Mouse (Mus musculus) heart, embryonic 16.5 days (tissue): ENCODE data around the gene Ubxn2a. TPM values are rescaled to one million over a fixed set of nuclear protein-coding genes. Genes with fewer than 3 reads are reported as not detected.

Source experiments
- ATAC-seq: fragments of 200-750 bp; cut with Nextera tagmentation; replicated peaks from 2 replicates; pipeline ENCODE4 v1.8.0; 2017; ENCODE audit warnings: moderate number of reproducible peaks; ENCODE audit not compliant: insufficient read depth, low FRiP score; ENCODE audit errors: extremely low read depth
- H3K27ac ChIP-seq: fragments of 300-500 bp; sonication (generic); 2 replicates; pipeline ENCODE4 v1.5.1; 2014; ENCODE audit warnings: mild to moderate bottlenecking, low read length, control low read depth, moderate library complexity
- H3K27me3 ChIP-seq: fragments of 300-500 bp; sonication (generic); 2 replicates; pipeline ENCODE4 v1.6.1; 2014; ENCODE audit warnings: low read length, mixed read lengths; ENCODE audit not compliant: control insufficient read depth, insufficient read depth
- H3K36me3 ChIP-seq: fragments of 300-500 bp; sonication (generic); 2 replicates; pipeline ENCODE4 v1.6.1; 2014; ENCODE audit not compliant: control insufficient read depth, insufficient read depth
- H3K4me1 ChIP-seq: fragments of 300-500 bp; sonication (generic); 2 replicates; pipeline ENCODE4 v1.6.1; 2014; ENCODE audit warnings: low read length, mixed read lengths; ENCODE audit not compliant: control insufficient read depth, insufficient read depth
- H3K4me2 ChIP-seq: fragments of 300-500 bp; sonication (generic); 2 replicates; pipeline ENCODE4 v1.6.1; 2014; ENCODE audit warnings: low read depth, mild to moderate bottlenecking, control low read depth, low read length
- H3K4me3 ChIP-seq: fragments of 300-500 bp; sonication (generic); 2 replicates; pipeline ENCODE4 v1.5.1; 2014; ENCODE audit warnings: mild to moderate bottlenecking, control low read depth, low read length
- H3K9ac ChIP-seq: fragments of 300-500 bp; sonication (generic); 2 replicates; pipeline ENCODE4 v1.6.1; 2014; ENCODE audit warnings: low read length, control low read depth
- H3K9me3 ChIP-seq: fragments of 300-500 bp; sonication (generic); replicated peaks from 2 replicates; pipeline ENCODE4 v1.6.1; 2016; ENCODE audit warnings: low read length; ENCODE audit not compliant: control insufficient read depth
- WGBS: fragments of 180-500 bp; shearing (Covaris S2); extraction: QIAGEN DNeasy Blood & Tissue Kit; methylation state at CpG from one replicate; pipeline ENCODE4 v1.1.7; 2014; 5-methylcytosine and 5-hydroxymethylcytosine counted together
- polyA plus RNA-seq: library from polyadenylated mRNA; unstranded; fragments of >200 nt; fragmentation: Nextera tagmentation; extraction: Ambion mirVana; gene quantifications from 2 replicates; pipeline ENCODE4 v1.2.1, GENCODE M21; 2015

Ubxn2a gene
- 31.7 and 32.7 TPM in 2 replicates for polyA plus RNA-seq

DNA sequence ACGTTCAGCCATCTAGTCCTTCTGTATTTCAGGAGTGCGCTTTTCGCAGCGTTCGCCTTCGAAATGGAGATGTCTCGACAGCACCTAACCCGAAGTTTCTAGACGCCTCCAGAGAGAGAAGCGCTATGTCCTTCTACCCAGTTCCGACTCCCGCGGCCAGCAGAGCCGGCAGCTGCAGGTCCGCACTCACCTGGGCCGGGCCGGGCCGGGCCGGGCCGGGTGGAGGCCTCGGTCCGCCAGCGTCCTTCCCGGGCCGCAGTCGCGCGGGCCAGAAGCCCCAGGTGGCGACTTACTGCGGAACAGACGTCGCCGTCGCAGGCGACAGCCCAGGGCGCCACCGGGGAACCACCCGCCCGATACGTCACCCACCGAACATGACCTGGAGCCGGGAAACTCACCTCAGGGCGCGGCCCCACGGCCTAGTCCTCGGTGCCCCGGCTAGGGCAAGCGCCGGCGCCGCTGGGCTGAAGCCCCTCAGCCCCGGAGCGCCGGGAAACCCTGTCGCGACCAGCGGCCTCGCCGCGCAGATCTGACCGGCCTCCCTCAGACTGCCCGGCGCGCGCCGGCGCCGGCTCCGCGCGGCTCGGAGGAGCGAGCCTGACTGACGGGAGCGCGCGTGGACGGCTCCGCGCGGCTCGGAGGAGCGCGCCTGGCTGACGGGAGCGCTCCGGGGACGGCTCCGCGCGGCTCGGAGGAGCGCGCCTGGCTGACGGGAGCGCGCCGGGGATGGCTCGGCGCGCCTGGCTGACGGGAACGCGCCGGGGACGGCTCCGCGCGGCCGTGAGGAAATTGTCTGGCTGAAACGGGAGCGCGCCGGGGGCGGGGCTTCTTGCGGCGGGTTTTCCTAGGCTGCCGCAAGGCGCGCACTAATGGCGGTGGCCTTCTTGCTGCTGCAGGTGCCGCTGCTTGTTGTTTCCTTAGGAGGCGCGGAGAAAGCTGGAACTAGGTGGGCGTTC, at the start of gene Ubxn2a:
Gene Ubxn2a, minus strand, starts transcription at position 755 of the 956 bp plus-strand sequence.
- peak within 1 kb of the TSS; percentile 87 for H3K4me2 ChIP-seq
- no peaks in the 10 kb centered on the region for H3K9me3 ChIP-seq
- H3K4me3 ChIP-seq, result peak within 1 kb of the TSS; percentile 90
- no peaks in the 10 kb centered on the region for H3K27me3 ChIP-seq
- under 1% methylated on average over 123 of the region's 125 CpGs for WGBS
- peak within 1 kb of the TSS; percentile 88 for H3K27ac ChIP-seq
- no peaks in the 10 kb centered on the region for H3K36me3 ChIP-seq
- peak within 1 kb of the TSS; percentile 96 for H3K9ac ChIP-seq
- no peaks in the 10 kb centered on the region for H3K4me1 ChIP-seq
- ATAC-seq, result peak; percentile 95

DNA sequence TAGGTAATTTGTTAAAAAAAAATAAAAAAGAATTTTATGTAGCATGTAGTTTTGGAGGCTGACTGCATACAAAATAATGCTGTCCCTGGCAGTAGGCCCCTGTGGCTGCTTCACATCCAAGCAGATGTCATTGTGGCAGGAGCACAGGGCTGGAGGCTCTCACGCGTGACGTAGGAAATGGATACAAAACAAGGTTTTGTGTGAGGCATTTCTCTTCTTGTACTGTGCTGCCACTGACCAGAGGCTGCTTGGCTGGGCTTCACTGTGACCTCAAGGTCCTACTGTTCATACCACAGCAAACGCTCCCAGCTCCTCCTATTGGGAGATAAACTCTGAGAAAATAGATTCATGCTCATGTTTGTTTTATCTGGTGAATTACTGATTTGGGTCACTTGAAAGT, 45.7 kb upstream of the Ubxn2a start:
- H3K4me2 ChIP-seq, result no peak overlapping the region
- H3K36me3 ChIP-seq, result peaks cover 40% of the 10 kb centered on the region
- H3K27ac ChIP-seq, result no peak overlapping the region
- no peaks in the 10 kb centered on the region for H3K9me3 ChIP-seq
- H3K27me3 ChIP-seq, result no peaks in the 10 kb centered on the region
- no peaks in the 10 kb centered on the region for H3K4me1 ChIP-seq
- no peak for ATAC-seq
- no peak overlapping the region for H3K9ac ChIP-seq
- 73% methylated on average over 4 of the region's 4 CpGs for WGBS
- H3K4me3 ChIP-seq, result no peak overlapping the region

DNA sequence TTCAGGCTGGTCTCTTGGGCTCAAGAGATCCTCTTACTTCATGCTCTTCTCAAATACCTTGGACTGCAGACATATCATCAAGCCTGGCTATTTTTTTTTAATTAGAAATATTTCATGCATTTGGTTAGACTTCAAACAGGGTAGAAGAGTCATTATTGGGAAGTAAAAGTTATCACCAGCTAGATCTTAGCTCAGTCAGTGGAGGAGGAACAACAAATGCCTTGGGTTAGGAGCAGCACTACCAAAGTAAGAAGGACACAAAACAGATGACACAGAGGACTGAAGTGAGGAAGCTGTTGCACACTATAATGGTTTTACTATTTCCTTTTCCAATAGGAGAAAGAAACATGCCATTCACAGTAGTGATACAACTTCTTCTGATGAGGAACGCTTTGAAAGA, 44.8 kb upstream of the Ubxn2a start:
- Histone ChIP-seq H3K27ac (no peak overlapping the region), H3K4me1 (no peaks in the 10 kb centered on the region), H3K4me2 (no peak overlapping the region), H3K27me3 (no peaks in the 10 kb centered on the region), H3K9ac (no peak overlapping the region), H3K4me3 (no peak overlapping the region), H3K36me3 (peaks cover 35% of the 10 kb centered on the region), H3K9me3 (no peaks in the 10 kb centered on the region)
- no peak for ATAC-seq
- WGBS, result 86% methylated on average over 1 of the region's 1 CpGs

DNA sequence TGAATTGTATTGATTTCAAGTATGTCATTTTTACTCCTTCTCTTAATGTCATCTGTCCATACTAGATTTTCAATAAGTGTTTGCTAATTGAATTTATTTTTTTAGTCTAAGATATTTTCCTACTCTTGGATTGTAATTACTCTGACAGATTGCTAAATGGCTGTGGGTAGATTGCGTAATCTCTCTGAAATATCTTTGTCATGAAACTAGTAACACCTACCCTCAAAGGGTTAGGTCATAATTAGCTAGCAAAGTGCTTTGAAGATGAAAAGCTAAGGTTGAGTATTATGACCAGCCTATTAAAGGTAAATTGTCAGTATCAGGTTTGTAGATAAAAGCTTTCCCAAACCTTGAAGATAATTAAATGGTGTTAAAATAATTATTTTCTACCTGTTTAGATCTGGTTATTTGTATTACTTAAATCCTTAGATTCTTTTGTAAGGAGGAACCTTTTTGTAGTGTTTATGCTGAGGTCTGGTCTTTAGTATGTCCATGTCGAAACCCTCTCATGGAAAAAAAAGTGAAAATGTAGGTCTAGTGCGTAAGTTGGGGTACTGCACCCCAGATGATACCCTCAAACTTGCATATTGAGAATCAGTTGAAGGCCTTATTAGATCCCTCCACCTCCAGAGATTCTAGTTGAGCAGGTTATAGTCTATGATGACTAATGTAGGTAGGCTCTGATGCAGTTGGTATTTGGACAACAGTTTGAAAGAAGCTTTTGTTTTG, 23.5 kb upstream of the Ubxn2a start:
- Histone ChIP-seq H3K4me1 (peaks cover 4% of the 10 kb centered on the region), H3K4me2 (no peak overlapping the region), H3K36me3 (no peaks in the 10 kb centered on the region), H3K4me3 (no peak overlapping the region), H3K9ac (no peak overlapping the region), H3K27me3 (no peaks in the 10 kb centered on the region), H3K9me3 (no peaks in the 10 kb centered on the region), H3K27ac (no peak overlapping the region)
- no peak for ATAC-seq
- 94% methylated on average over 3 of the region's 3 CpGs for WGBS

GRCm38 (mm10) chr12:4928197-4928596, 20.7 kb upstream of the Ubxn2a start:
- Histone ChIP-seq H3K27ac (no peak overlapping the region), H3K4me1 (0 out of 2 replicates have a peak, but pooled peaks cover 2% of the 10 kb centered on the region), H3K36me3 (no peaks in the 10 kb centered on the region), H3K9me3 (no peaks in the 10 kb centered on the region), H3K27me3 (no peaks in the 10 kb centered on the region), H3K4me2 (no peak overlapping the region), H3K9ac (no peak overlapping the region), H3K4me3 (no peak overlapping the region)
- WGBS, result 63% methylated on average over 2 of the region's 2 CpGs
- ATAC-seq, result no peak

DNA sequence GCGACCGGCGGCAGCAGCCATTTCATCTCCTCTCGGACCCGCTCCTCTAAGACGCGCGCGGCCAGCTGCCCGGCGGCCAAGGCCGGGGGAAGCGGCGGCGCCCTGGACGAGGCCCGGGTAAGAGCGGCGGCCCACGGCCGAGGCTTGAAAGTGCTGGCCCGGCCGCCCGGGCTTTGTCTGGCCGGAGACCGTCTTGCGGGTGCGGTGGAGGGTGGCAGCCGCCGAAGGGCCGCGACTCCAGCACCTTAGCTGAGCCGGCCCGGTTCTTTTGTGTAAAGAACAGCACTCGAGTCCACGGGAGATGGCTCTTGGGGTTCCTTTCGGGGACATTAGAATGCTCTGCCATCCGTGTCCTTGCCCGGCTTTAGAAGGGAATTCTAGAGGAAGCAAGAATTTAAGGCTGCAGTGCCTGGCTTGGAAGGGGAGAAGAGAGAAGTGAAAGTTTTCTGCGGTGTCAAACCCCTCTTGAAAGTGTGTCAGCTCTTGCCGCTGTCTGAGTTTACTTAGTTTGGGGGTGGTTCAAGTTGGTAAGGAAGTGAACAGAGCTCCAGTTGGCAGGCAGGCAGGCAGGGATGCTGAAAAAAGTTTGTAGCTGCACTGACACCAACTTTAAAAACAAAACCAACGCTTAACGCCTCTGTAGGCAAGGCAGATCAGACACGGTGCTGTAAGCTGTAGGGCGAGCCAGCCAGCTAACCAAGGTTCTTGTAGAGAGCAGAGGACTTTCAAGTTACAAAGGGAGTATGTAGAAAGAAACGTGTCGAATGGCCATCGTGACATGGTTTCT, 10.5 kb upstream of the Ubxn2a start:
- Histone ChIP-seq H3K27me3 (no peaks in the 10 kb centered on the region), H3K9ac (peak overlapping the region; percentile 99), H3K4me2 (peak overlapping the region; percentile 81), H3K4me3 (peak overlapping the region; percentile 97), H3K36me3 (no peaks in the 10 kb centered on the region), H3K4me1 (peaks cover 10% of the 10 kb centered on the region), H3K9me3 (no peaks in the 10 kb centered on the region), H3K27ac (peak overlapping the region; percentile 96)
- under 1% methylated on average over 48 of the region's 48 CpGs for WGBS
- peak; percentile 59 for ATAC-seq

- peak within 1 kb of the TSS; percentile 99 for H3K9ac ChIP-seq
- under 1% methylated on average over 80 of the region's 89 CpGs for WGBS
- peak; percentile 95 for ATAC-seq
- no peaks in the 10 kb centered on the region for H3K27me3 ChIP-seq
- no peaks in the 10 kb centered on the region for H3K36me3 ChIP-seq
- peak within 1 kb of the TSS; percentile 97 for H3K4me3 ChIP-seq
- H3K27ac ChIP-seq, result peak within 1 kb of the TSS; percentile 96
- H3K4me2 ChIP-seq, result peak within 1 kb of the TSS; percentile 81
- no peaks in the 10 kb centered on the region for H3K9me3 ChIP-seq
- peaks cover 10% of the 10 kb centered on the region for H3K4me1 ChIP-seq
Observed at GRCm38 (mm10) chr12:4916994-4917804, 9.7 kb upstream of the Ubxn2a start, which contains the start of gene Atad2b. TSS of gene Atad2b (plus strand) at chr12:4917353.

DNA sequence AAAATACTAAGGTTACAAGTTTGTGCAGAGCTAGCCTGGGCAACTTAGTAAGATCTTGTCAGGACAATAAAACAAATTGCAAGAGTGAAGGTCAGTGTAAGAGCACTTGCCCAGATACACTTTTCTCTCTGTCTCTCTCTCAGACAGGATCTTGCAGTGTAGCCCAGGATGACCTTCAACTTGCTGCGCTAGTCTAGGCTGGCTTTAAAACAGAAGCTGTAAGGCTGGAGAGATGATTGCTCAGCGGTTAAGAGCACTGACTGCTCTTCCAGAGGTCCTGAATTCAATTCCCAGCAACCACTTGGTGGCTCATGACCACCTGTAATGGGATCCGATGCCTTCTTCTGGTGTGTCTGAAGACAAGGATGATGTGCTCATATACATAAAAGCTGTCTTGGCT, 7.4 kb upstream of the Ubxn2a start:
- no peak overlapping the region for H3K9ac ChIP-seq
- no peaks in the 10 kb centered on the region for H3K9me3 ChIP-seq
- no peaks in the 10 kb centered on the region for H3K36me3 ChIP-seq
- H3K4me2 ChIP-seq, result no peak overlapping the region
- H3K27me3 ChIP-seq, result no peaks in the 10 kb centered on the region
- 78% methylated on average over 3 of the region's 3 CpGs for WGBS
- H3K4me3 ChIP-seq, result no peak overlapping the region
- H3K4me1 ChIP-seq, result peaks cover 8% of the 10 kb centered on the region
- ATAC-seq, result no peak
- H3K27ac ChIP-seq, result no peak overlapping the region
